Mouse (Mus musculus) CH12.LX (cell line): ENCODE data around the gene Ormdl1.

ENCODE experiments used
- CTCF ChIP-seq, 2 experiments: IDR thresholded peaks in 1 of 2; conservative IDR thresholded peaks in 1 of 2; 2 replicates each; pipeline ENCODE4 v1.5.1; 2011 to 2012; ENCODE audit warnings: low read depth in 2 of 2, low read length in 2 of 2, improper control_type of control experiment in 1 of 2, inconsistent platforms in 1 of 2, mild to moderate bottlenecking in 1 of 2, moderate library complexity in 1 of 2
- EP300 ChIP-seq: IDR thresholded peaks from 2 replicates; pipeline ENCODE4 v1.6.1; 2011; ENCODE audit warnings: low read length, improper control_type of control experiment
- JUND ChIP-seq: conservative IDR thresholded peaks from 2 replicates; pipeline ENCODE4 v1.6.1; 2011; ENCODE audit warnings: low read depth, low read length, improper control_type of control experiment
- KAT2A ChIP-seq: IDR thresholded peaks from 2 replicates; pipeline ENCODE4 v1.6.1; 2012; ENCODE audit warnings: low read length, improper control_type of control experiment, inconsistent platforms; ENCODE audit not compliant: insufficient replicate concordance
- MAX ChIP-seq: IDR thresholded peaks from 2 replicates; pipeline ENCODE4 v1.6.1; 2011; ENCODE audit warnings: low read length, improper control_type of control experiment
- MAZ ChIP-seq: IDR thresholded peaks from 2 replicates; pipeline ENCODE4 v1.6.1; 2012; ENCODE audit warnings: low read depth, mild to moderate bottlenecking, inconsistent platforms, low read length, improper control_type of control experiment, moderate library complexity
- MEF2A ChIP-seq: IDR thresholded peaks from 2 replicates; pipeline ENCODE4 v1.6.1; 2014; ENCODE audit warnings: low read depth, mild to moderate bottlenecking, inconsistent platforms, low read length, improper control_type of control experiment, borderline replicate concordance
- NRF1 ChIP-seq: IDR thresholded peaks from 2 replicates; pipeline ENCODE4 v1.6.1; 2014; ENCODE audit warnings: low read depth, mild to moderate bottlenecking, inconsistent platforms, low read length, improper control_type of control experiment, moderate library complexity
- POLR2A ChIP-seq: IDR thresholded peaks from 2 replicates; pipeline ENCODE4 v1.6.1; 2011; ENCODE audit warnings: low read depth, mild to moderate bottlenecking, improper control_type of control experiment, low read length
- RAD21 ChIP-seq: IDR thresholded peaks from 2 replicates; pipeline ENCODE4 v1.6.1; 2011; ENCODE audit warnings: low read depth, mild to moderate bottlenecking, low read length, improper control_type of control experiment, moderate library complexity
- TBP ChIP-seq: conservative IDR thresholded peaks from 2 replicates; pipeline ENCODE4 v1.6.1; 2011; ENCODE audit warnings: low read depth, low read length, improper control_type of control experiment
- ZNF384 ChIP-seq: IDR thresholded peaks from 2 replicates; pipeline ENCODE4 v1.6.1; 2012; ENCODE audit warnings: low read depth, low read length, improper control_type of control experiment, inconsistent platforms

DNA sequence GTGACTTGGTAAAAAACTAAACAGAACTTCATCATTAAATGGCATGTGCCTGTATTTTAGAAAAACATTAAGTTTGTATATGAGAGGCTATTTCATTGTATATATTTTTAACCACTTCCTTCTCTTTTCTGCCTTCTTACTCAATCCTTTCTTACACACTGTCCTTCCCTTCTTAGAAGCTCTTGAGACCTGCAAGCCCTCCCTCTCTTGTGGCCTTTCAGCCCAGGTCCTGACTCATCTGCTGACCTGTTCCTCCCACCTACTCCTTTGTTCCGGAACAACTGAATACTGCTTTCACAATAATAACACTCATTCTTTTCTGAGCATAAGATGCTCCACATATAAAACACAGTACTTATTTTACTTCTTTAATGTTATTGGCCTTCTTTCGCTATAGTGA is 44.2 kb downstream of the Ormdl1 start:
- TF ChIP-seq MAZ: no peak
- no peak for TF ChIP-seq KAT2A
- TF ChIP-seq ZNF384: no peak
- TF ChIP-seq EP300: no peak
- TF ChIP-seq POLR2A: no peak
- no peak for TF ChIP-seq MEF2A
- no peak for TF ChIP-seq MAX
- no peak for TF ChIP-seq CTCF (conservative IDR thresholded peaks at IDR 0.05 in 1 of 2, IDR thresholded peaks at IDR 0.05 in 1 of 2; ENCODE audit: low read depth in 2 of 2, low read length in 2 of 2)
- TF ChIP-seq TBP: no peak
- no peak for TF ChIP-seq RAD21
- TF ChIP-seq NRF1: no peak
- no peak for TF ChIP-seq JUND
